Mouse (Mus musculus): ENCODE measurements around the gene Fth1.
"Not testable (repeated sequence)": the region's sequence is repeated elsewhere in the genome, so short reads cannot be mapped to it uniquely, and the experiment has no call there.

Fth1 gene

GRCm38 (mm10) chr19:9980258-9980657 is at the start of gene Fth1:
Gene Fth1, plus strand, starts transcription at chr19:9980598.
- DNase-seq (ENCODE audit: low spot score in 2 of 2), result no peak

- not testable (repeated sequence) for DNase-seq (ENCODE audit: low spot score in 2 of 2)
Measured at GRCm38 (mm10) chr19:9931167-9931607, 49.2 kb upstream of the Fth1 start.

- DNase-seq (ENCODE audit: low spot score in 2 of 2), result no peak
Measured at GRCm38 (mm10) chr19:9933908-9934307, 46.5 kb upstream of the Fth1 start.

GRCm38 (mm10) chr19:9936579-9936978 is 43.8 kb upstream of the Fth1 start:
- DNase-seq (ENCODE audit: low spot score in 2 of 2), result no peak

- DNase-seq (ENCODE audit: low spot score in 2 of 2), result no peak
Measured at GRCm38 (mm10) chr19:9937428-9937827, 43.0 kb upstream of the Fth1 start.

DNA sequence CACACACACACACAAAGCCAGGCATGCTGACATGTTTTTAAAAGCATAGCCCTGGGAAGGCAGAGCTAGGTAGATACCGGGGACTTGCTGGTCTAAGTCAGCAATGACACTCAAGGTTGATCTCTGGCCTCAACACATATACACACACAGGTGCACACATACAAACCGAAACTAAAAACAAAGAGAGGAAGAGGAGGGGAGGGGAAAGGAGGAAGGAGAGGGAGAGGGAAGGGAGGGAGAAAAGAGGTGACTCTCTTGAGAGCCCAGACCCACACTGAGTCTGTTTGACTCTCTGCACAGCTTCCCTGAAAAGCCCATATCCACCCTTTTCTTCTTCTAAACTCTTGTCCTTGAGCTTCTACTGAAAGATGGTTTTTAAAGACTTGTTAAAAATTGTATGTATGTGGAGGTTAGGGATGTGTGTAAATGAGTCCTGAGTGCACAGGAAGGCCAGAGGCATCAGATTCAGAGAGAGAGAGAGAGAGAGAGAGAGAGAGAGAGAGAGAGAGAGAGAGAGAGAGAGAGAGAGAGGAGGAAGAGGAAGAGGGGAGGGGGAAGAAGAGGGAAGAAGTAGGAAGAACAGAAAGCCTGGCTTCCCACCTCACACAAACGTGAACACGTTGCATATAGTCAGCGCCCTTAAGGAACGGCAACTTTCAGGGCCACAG is 42.1 kb upstream of the Fth1 start:
- no peak for DNase-seq (ENCODE audit: low spot score in 2 of 2)

GRCm38 (mm10) chr19:9938824-9939303 is 41.5 kb upstream of the Fth1 start:
- DNase-seq (ENCODE audit: low spot score in 2 of 2), result no peak

GRCm38 (mm10) chr19:9939841-9940240 is 40.6 kb upstream of the Fth1 start:
- DNase-seq (ENCODE audit: low spot score in 2 of 2), result no peak

GRCm38 (mm10) chr19:9940903-9941302 is 39.5 kb upstream of the Fth1 start:
- no peak for DNase-seq (ENCODE audit: low spot score in 2 of 2)

- no peak for DNase-seq (ENCODE audit: low spot score in 2 of 2)
Measured at GRCm38 (mm10) chr19:9941809-9942208, 38.6 kb upstream of the Fth1 start.

DNA sequence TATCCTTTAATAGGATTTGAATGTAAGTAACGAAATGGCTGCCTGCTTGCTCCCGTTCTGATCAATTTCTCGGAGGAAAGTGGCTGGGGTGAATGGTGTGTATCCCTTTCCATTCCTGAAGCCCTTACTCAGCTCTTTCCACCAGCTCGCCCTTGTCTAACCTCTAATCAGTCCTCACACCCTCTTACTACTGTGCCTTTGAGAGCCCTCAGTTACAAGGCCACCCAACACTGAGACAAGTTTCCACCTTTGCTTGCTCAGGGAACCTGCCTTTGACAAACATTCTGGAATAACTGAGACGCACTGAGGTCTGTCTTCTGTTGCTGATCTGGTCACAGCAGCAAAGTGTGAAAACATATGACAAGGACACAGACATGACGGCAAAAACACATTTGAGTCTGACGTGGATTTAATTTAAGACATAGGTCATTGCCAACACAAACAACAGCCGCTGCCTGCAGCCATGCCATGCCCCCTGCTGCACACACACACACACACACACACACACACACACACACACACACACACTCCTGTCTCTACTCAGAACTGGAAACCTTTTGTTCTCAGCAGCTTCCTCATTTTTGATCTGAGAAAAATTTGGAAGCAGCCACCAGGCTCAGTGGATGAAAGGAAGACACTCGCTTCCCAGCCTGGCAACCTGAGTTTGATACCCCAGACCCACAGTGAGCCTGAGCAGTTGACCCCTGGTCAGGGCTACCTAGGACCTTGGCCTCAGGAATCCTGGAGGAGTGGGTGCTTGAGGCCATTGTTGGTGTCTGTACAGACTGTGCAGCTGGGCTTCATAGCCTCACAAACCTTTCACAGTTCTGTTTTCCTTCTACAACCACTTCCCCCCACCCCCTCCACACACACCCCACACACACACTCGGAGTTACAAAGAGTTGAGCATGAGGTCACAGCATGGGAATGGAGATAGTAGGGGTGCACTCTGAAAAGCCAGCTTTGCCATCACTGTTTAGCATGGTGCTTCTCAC is 37.6 kb upstream of the Fth1 start:
- no peak for DNase-seq (ENCODE audit: low spot score in 2 of 2)

GRCm38 (mm10) chr19:9945800-9946564 is 34.4 kb upstream of the Fth1 start:
- DNase-seq (ENCODE audit: low spot score in 2 of 2), result no peak

GRCm38 (mm10) chr19:9946986-9947385 is 33.4 kb upstream of the Fth1 start:
- DNase-seq (ENCODE audit: low spot score in 2 of 2), result no peak

DNA sequence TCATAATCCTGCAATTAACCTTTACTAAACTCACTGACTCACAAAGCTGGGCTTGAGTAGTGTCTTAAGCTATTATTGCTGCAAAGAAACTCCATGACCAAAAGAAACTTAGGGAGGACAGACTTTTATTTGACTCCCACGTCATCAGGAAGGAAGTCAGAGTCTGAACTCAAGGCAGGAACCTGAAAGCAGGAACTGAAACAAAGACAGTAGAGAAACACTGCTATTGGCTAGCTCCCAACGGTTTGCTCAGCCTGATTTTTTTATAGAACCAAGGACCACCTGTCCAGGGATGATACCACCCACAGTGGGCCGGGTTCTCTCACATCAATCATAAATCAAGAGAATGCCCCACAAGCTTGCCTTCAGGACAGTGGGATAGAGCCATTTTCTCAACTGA is 28.0 kb upstream of the Fth1 start:
- DNase-seq (ENCODE audit: low spot score in 2 of 2), result no peak

- no peak for DNase-seq (ENCODE audit: low spot score in 2 of 2)
Measured at GRCm38 (mm10) chr19:9952912-9953311, 27.5 kb upstream of the Fth1 start.

- peak in 1 of 2 experiments; percentile 35 for DNase-seq (ENCODE audit: low spot score in 2 of 2)
Measured at GRCm38 (mm10) chr19:9954055-9954810, 26.2 kb upstream of the Fth1 start.

- DNase-seq (ENCODE audit: low spot score in 2 of 2), result no peak
Measured at GRCm38 (mm10) chr19:9954811-9955202, 25.6 kb upstream of the Fth1 start.

DNA sequence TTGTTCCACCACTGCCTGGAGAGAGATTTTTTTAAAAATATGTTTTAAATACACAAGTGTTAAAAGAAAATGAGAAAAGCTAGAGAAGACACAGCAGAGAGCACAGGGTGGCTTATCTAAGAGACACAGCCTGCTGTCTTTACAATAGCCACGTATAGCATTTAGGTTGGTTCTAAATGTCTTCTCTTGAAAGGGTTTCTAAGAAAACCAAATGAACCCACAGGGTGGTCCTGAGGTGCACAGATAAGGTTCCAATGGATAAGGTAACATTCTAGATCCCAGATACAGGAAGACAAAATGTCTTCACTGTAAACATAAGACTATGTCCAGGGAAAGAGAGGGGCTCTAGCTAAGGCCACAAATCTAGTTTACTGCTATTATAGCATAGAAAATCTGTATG is 25.0 kb upstream of the Fth1 start:
- no peak for DNase-seq (ENCODE audit: low spot score in 2 of 2)

- no peak for DNase-seq (ENCODE audit: low spot score in 2 of 2)
Measured at GRCm38 (mm10) chr19:9956624-9957388, 23.6 kb upstream of the Fth1 start.

DNA sequence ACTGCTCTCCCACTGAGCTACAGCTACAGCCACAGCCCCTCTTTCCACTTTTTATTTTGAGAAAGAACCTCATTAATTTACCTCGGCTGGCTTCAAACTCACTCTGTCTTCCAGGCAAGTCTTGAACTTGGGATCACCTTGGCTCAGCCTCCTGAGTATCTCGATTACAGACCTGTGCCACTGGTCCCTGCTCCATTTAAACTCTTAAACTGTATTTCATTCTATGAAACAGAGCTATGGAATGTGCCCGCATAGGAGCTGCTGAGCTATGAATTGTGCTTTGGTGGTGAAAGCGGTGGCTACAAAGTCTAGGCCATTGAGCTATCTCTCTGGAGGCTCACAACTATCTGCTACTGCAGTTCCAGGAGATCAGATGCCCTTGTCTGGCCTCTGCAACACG is 22.4 kb upstream of the Fth1 start:
- DNase-seq (ENCODE audit: low spot score in 2 of 2), result no peak

Data from frontal cortex, postnatal 14 days (tissue).